Mouse (Mus musculus) cerebellum, adult 9-11 months (tissue): Measurements from ENCODE around the gene Recql.

Experiments used
- DNase-seq: peaks from one replicate; pipeline ENCODE4 v3.0.0; 2022

The Recql gene

GRCm38 (mm10) chr6:142387011-142387754 lies at the start of gene Recql, which contains the start of gene Golt1b:
Gene Recql (minus strand): TSS chr6:142387087.
Gene Golt1b (plus strand): TSS chr6:142387221.
- peak; percentile 98 for DNase-seq

- DNase-seq, result no peak
These were observed 42.2 kb upstream of the Recql start for GRCm38 (mm10) chr6:142429072-142429471.

GRCm38 (mm10) chr6:142424976-142425375 lies 38.1 kb upstream of the Recql start:
- no peak for DNase-seq

GRCm38 (mm10) chr6:142414597-142414996 lies 27.7 kb upstream of the Recql start:
- no peak for DNase-seq

GRCm38 (mm10) chr6:142413845-142414244 lies 27.0 kb upstream of the Recql start:
- no peak for DNase-seq

GRCm38 (mm10) chr6:142412906-142413491 lies 26.1 kb upstream of the Recql start, which contains the start of gene Spx:
Gene Spx (plus strand): TSS chr6:142413441.
- DNase-seq, result no peak

GRCm38 (mm10) chr6:142411140-142411539 lies 24.3 kb upstream of the Recql start:
- DNase-seq, result no peak

GRCm38 (mm10) chr6:142395756-142396155 lies 8.9 kb upstream of the Recql start:
- no peak for DNase-seq

- DNase-seq, result peak; percentile 23
These were observed 7.8 kb upstream of the Recql start for GRCm38 (mm10) chr6:142394669-142395068.

- no peak for DNase-seq
These were observed 5.4 kb upstream of the Recql start for GRCm38 (mm10) chr6:142392312-142392711.

- DNase-seq, result no peak
These were observed 2.2 kb upstream of the Recql start for GRCm38 (mm10) chr6:142389101-142389500.

- DNase-seq, result no peak
These were observed 926 bp upstream of the Recql start for GRCm38 (mm10) chr6:142387755-142388271.

GRCm38 (mm10) chr6:142386285-142387010 lies 439 bp downstream of the Recql start:
- DNase-seq, result no peak

- no peak for DNase-seq
These were observed 2.4 kb downstream of the Recql start for GRCm38 (mm10) chr6:142384521-142384920.

- DNase-seq, result no peak
These were observed 5.3 kb downstream of the Recql start for GRCm38 (mm10) chr6:142381615-142382014.

GRCm38 (mm10) chr6:142379961-142380360 lies 6.9 kb downstream of the Recql start:
- DNase-seq, result no peak

GRCm38 (mm10) chr6:142378576-142379330 lies 8.1 kb downstream of the Recql start:
- no peak for DNase-seq

- no peak for DNase-seq
These were observed 9.8 kb downstream of the Recql start for GRCm38 (mm10) chr6:142377081-142377480.

- no peak for DNase-seq
These were observed 17.3 kb downstream of the Recql start for GRCm38 (mm10) chr6:142369568-142369967.

GRCm38 (mm10) chr6:142367565-142367964 lies 19.3 kb downstream of the Recql start:
- no peak for DNase-seq

GRCm38 (mm10) chr6:142366473-142367018 lies 20.3 kb downstream of the Recql start:
- no peak for DNase-seq

GRCm38 (mm10) chr6:142365742-142366472 lies 21.0 kb downstream of the Recql start:
- DNase-seq, result no peak
